Mouse (Mus musculus) right cerebral cortex, postnatal 4 days (tissue): Measurements from ENCODE around the gene Plekhf1.

ENCODE experiments used
- DNase-seq: peaks from one replicate; pipeline ENCODE4 v3.0.0-alpha.2; 2022

The Plekhf1 gene

GRCm38 (mm10) chr7:38217417-38218171, 10.2 kb downstream of the Plekhf1 start:
- peak; percentile 12 for DNase-seq

- DNase-seq, result no peak
Observed at GRCm38 (mm10) chr7:38215697-38216096, 12.1 kb downstream of the Plekhf1 start.

GRCm38 (mm10) chr7:38215281-38215680, 12.5 kb downstream of the Plekhf1 start:
- DNase-seq, result no peak

- no peak for DNase-seq
Observed at GRCm38 (mm10) chr7:38214473-38215214, 13.2 kb downstream of the Plekhf1 start.

GRCm38 (mm10) chr7:38212651-38213062, 15.2 kb downstream of the Plekhf1 start:
- no peak for DNase-seq

- no peak for DNase-seq
Observed at GRCm38 (mm10) chr7:38209478-38210152, 18.2 kb downstream of the Plekhf1 start.

GRCm38 (mm10) chr7:38208969-38209368, 18.8 kb downstream of the Plekhf1 start:
- DNase-seq, result no peak

- DNase-seq, result no peak
Observed at GRCm38 (mm10) chr7:38206564-38206963, 21.3 kb downstream of the Plekhf1 start.

GRCm38 (mm10) chr7:38205801-38206200, 22.0 kb downstream of the Plekhf1 start:
- no peak for DNase-seq

- no peak for DNase-seq
Observed at GRCm38 (mm10) chr7:38204314-38204713, 23.5 kb downstream of the Plekhf1 start.

GRCm38 (mm10) chr7:38201290-38201658, 26.5 kb downstream of the Plekhf1 start:
- no peak for DNase-seq

- peak; percentile 96 for DNase-seq
Observed at GRCm38 (mm10) chr7:38200606-38201289, 27.1 kb downstream of the Plekhf1 start.

- no peak for DNase-seq
Observed at GRCm38 (mm10) chr7:38199907-38200605, 27.8 kb downstream of the Plekhf1 start.

GRCm38 (mm10) chr7:38191571-38191970, 36.2 kb downstream of the Plekhf1 start:
- no peak for DNase-seq

GRCm38 (mm10) chr7:38191146-38191545, 36.7 kb downstream of the Plekhf1 start:
- no peak for DNase-seq

- no peak for DNase-seq
Observed at GRCm38 (mm10) chr7:38190056-38190835, 37.6 kb downstream of the Plekhf1 start.

- no peak for DNase-seq
Observed at GRCm38 (mm10) chr7:38189136-38189982, 38.5 kb downstream of the Plekhf1 start.

GRCm38 (mm10) chr7:38188281-38189075, 39.3 kb downstream of the Plekhf1 start:
- DNase-seq, result no peak

- no peak for DNase-seq
Observed at GRCm38 (mm10) chr7:38187796-38188195, 40.0 kb downstream of the Plekhf1 start.

GRCm38 (mm10) chr7:38186861-38187260, 41.0 kb downstream of the Plekhf1 start:
- no peak for DNase-seq
